Mouse (Mus musculus) c-Kit-positive CD71-positive TER-119-negative erythroid progenitor cells, embryonic 14.5 days (primary cell): ENCODE measurements around the gene Hspg2.
"Not testable (repeated sequence)": the region's sequence is repeated elsewhere in the genome, so short reads cannot be mapped to it uniquely, and the experiment has no call there.

Source experiments
- DNase-seq: peaks from one replicate; pipeline ENCODE4 v3.0.0-alpha.2; 2013; ENCODE audit warnings: low read depth

Gene Hspg2

DNA sequence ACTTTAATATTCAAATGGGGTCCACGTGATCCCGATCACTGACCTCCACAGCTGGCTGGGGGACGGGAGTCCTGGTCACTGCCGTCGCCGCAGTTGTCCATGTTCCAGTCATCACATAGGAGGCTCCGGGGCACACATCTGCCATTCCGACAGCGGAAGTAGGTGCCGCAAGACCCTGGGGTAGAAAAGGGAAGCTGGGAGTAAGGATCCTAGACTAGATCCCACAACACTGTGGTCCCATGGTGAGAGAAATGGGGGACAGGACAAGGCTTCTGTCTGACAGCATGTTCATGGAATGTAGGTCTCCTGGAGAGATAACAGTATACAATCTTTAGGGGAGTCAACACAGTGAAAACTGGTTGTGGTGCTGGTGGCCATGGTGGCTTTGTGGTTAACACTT, 105.9 kb downstream of the Hspg2 start, which contains the start of gene Ldlrad2:
Ldlrad2 (minus strand) TSS at position 101 of the 400 bp plus-strand sequence.
- DNase-seq = no peak

DNA sequence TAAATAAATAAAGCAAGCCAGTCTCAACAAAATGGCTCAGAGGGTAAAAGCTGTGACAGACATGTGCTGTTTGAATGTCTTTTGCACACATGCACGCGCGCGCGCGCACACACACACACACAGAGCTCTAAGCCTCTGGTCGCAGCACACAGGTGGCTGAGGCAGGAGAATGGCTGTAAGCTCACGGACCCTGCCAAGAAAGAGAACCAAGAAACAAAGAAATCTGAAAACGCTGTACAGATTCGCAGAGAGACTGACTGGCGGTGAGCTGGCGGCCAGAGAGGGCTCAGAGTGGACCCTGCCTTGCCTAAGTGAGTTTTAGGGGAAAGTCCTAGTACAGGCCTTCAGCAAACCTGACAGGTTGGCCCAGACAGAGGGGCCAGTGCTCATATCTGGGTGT, 108.9 kb downstream of the Hspg2 start:
- DNase-seq = no peak

GRCm38 (mm10) chr4:137578181-137578845, 109.7 kb downstream of the Hspg2 start:
- no peak for DNase-seq

DNA sequence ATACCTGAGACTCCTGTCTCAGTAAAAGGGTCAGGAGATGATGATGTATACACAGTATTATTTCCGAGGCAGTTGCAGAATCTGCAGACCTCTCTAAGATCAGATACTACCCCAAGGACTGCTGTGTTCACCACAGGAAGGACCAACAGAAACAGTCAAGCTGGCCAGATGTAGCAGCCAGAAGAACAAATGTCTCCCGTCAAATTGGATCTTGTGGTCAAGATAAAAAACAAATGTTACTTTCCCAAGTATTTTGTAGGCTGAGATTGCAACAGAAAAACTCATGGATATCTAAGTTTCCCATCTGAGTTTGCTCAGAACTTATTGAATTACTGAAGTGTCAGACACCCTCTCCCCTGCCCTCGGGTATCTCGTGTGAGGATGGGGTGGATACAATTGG, 111.2 kb downstream of the Hspg2 start:
- DNase-seq = no peak

DNA sequence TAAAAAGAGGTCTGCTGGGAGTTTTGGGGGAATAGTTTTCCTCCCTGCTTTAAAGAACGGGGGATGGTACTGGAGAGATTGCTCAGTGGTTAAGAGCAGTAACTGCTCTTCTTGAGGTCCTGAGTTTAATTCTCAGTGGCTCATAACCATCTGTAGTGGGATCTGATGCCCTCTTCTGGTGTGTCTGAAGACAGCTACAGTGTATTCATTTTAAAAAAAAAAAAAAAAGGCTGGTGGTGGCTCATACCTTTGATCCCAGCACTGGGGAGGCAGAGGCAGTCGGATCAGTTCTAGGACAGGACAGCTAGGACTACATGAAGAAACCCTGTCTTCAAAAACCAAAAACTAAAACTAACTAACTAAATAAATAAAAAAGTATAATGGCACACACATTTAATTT, 111.7 kb downstream of the Hspg2 start:
- no peak for DNase-seq

DNA sequence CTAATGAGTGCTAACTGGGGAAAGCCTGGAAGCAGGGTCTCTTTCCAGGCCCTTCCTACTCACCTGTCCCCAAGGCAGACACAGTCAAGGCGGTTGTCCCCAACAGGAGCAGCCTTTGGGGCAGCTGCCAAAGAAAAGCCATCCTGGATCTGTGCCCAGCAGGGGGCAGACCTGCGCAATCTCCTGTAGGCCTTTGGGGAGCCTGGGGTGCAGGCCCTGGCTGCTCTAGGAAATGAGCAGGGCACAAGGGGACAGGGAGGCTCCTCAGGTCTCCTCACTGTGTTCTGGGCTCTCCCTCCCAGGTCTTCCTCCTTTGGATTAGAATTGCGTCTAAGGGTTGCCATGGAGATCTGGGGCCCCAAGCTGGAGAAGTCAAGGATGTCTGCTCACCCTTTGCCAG, 113.2 kb downstream of the Hspg2 start:
- no peak for DNase-seq

DNA sequence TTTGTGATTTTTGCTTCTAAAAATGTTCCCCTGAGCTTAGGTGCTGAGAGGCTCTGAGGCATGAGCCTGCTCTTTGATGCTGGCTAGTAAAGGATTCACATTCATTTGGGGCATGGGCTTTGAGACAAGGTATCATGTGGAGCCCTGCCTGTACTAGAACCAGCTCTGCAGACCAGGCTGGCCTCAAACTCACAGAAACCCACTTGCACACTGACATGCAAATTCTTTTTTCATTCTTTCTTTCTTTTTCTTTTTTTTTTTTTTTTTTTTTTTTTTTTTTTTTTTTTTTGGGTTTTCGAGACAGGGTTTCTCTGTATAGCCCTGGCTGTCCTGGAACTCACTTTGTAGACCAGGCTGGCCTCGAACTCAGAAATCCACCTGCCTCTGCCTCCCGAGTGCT, 120.5 kb downstream of the Hspg2 start:
- DNase-seq = not testable (repeated sequence)

GRCm38 (mm10) chr4:137589586-137589985, 121.0 kb downstream of the Hspg2 start:
- DNase-seq = no peak

DNA sequence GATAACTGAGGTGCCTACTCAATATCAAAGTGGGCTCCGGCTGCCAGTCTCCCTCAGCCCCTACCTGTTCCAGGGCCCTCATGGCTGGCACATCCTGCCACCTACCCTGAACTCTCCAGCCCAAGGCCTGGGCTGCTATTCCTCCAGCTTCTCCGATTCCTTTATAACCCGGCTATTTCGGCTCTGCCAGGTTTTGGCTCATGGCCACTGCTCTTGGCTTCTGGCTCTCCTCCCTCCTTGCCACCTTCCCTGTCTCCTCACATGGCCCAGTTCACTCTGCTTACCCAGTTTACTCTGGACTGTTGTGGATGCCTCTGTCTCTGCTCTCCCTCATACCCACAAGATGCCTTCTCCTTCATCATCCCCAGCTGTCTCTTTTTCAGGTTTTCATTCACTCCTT, 122.4 kb downstream of the Hspg2 start:
- no peak for DNase-seq

DNA sequence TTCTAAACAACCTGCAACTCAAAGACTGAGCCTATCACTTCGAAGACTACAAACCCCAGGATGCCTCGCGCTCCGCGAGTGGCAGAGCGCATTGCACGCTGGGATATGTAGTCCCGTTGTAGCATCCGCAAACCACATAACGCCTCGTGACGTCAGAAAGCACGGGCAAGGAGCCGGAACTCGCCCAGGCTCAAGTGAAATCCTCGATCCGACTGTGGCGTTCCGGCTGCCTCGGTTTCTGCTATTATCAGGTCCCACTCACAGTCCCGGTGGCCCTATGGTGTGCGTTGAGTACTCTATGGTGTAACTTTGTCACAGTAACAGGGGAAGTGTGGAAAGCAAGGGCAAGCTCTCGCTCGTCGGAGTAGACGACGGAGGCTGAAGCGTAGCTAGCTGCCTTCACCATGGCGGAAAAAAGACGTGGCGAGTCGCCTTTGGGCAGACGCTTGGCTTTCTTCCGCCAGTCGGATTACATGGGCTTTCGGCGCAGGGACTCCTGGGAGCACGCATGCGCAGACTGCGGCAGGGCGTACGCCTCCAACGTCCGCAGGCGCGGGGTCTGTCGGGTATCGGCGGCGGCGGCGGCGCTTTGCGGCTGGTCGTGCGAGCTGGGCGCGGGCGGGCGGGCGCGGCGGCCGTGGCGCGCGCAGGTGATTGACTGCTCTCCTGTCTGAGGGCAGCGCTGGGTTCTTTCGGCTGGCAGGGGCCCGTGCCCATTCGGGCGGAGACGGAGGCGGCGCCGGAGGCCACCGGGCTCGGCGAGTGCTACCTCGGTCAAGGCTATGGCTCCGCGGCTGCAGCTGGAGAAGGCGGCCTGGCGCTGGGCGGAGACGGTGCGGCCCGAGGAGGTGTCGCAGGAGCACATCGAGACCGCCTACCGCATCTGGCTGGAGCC, 125.3 kb downstream of the Hspg2 start, which contains the start of gene Usp48:
Usp48 (plus strand) TSS at position 155 of the 895 bp plus-strand sequence.
- peak; percentile 97 for DNase-seq

- DNase-seq = peak; percentile 70
Measured at GRCm38 (mm10) chr4:137594496-137595270, 126.1 kb downstream of the Hspg2 start.

DNA sequence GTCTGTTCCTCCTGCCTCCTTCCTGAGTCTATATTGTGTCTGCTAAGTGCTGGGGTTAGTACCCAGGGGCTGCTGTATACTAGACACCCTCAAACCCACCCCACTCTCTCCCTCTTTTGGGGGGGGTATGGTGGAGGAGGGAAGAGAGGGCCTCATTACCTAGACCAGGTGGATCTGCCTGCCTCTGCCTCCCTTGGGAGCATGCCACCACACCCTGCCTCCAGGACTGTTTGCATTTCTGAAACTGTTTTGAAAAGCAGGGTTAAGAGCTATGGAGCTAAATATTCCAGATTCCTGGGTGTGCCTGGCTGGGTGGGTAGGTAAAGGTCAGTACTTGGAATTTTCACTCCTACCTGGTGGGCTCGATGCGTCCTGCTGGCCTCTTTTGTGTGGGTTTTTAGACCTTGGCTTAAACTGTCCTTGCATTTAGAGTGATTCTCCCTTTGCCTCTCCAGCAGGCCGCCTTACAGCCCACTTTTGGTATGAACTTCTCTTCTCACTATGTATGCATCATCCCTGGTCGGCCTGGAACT, 128.6 kb downstream of the Hspg2 start:
- no peak for DNase-seq

- no peak for DNase-seq
Measured at GRCm38 (mm10) chr4:137598577-137598976, 130.0 kb downstream of the Hspg2 start.

- DNase-seq = no peak
Measured at GRCm38 (mm10) chr4:137603449-137604171, 135.0 kb downstream of the Hspg2 start.

- DNase-seq = no peak
Measured at GRCm38 (mm10) chr4:137607023-137607422, 138.5 kb downstream of the Hspg2 start.

DNA sequence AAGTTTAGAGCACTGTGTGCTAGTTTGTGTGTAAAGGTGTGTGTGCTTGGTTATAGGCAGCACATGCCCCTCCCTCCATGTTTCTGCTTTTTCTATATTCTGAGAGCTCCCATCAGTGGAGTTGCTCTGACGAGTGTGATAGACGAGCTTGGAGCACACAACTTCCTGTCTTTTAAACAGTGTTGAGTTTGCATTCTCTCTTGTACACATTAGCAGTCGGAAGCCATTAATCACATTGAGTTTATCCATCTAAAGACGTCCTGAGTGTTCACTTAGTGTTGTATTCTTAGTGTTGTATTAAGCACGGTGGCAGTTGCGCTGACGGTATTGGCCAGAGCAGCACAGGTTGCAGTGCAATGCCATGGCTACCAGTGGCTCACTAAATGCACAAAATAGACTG, 140.7 kb downstream of the Hspg2 start:
- no peak for DNase-seq

DNA sequence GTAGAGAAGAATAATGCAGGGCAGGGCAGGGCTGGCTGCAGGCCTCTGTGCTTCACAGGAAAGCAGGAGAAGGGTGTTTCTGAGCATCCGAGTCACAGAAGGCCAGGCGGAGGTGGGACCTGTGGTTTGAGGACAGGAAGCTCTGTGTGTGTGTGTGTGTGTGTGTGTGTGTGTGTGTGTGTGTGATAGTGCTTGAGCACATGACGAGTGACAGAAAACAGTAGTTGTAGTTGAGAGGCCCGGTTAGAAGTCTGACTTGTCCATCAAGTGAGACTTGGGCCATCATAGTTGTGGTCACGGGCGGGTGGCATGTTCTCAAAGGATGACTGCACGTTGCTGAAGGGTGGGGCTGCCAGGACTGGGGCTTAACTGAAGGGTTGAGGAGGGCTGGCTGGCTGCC, 141.1 kb downstream of the Hspg2 start:
- DNase-seq = no peak

- DNase-seq = no peak
Measured at GRCm38 (mm10) chr4:137610256-137610655, 141.7 kb downstream of the Hspg2 start.
